In the genomic region with DNA sequence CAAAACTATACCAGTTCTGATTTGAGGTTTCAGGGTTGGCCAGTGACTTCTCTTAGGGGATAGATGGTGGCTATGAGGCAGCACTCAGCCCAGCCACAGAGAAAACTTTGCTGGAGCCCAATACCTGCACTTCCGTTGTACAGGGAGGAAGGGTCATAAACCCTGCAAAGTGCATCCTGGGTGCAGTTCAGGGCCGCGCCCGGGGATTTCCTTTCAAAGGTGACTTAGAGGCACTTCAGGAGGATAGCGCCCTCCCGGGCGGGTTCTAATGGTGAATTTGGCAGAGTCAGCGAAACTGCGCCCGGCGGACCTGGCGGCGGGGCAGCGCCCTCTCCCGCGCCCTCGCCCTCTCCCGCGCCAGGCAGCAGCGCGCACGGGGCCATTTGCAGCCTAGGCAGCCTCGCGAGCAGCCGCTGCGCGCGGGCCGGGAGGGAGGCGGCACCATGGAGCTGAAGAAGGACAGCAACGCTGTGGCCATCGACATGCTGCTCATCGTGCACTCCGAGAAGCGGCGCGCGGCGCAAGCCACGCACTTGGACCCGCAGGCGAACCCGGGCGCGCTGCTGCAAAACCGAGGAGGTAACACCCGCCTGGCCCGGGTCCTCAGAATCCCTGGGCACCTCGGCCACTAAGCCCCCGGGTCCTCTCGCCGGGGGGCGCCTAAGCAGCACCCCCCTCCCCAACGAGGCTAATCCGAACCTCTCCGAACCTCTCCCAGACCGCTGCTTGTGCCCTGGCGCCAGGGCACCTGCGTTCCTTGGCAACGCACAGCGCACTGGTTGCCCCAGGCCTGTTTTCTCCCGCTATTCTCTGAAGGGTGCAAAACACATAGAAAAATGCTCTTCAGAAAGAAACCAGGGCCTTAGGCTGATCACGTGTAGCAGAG, we compare ENCODE assay signal across 9 mouse cellular contexts. TPM values are rescaled to one million over a fixed set of nuclear protein-coding genes. Genes with fewer than 3 reads are reported as not detected.
DNase-seq lines count a peak whose midpoint lies in the region; ATAC-seq and TF ChIP-seq lines count a peak whose summit lies in the region.
"Had no signal": no experiment of that assay in that cellular context is flagged by ENCODE, and none has a peak within 500 bp of the region (broad histone marks: within the 10 kb centered on the region; RNA-seq: fewer than 3 reads in every experiment).

A gene (plus strand): TSS at position 51 of the 886 bp plus-strand sequence.

- ATAC-seq in intestine, embryonic 14.5 days (replicated peaks; ENCODE audit: low FRiP score, low TSS enrichment, low read depth): 0 out of 2 replicates have a peak, but pooled peaks have one; percentile 50
- ATAC-seq in midbrain, embryonic 14.5 days (ENCODE audit: low FRiP score, low TSS enrichment): no peak
- no peak for ATAC-seq in erythroid progenitor cell, adult 5-6 weeks (replicated peaks; ENCODE audit: low FRiP score, poor library complexity, severe bottlenecking)

- H3K36me3 ChIP-seq in intestine, embryonic 14.5 days (ENCODE audit: control insufficient read depth, insufficient read depth, low read length): no peaks in the 10 kb centered on the region
- H3K36me3 ChIP-seq in midbrain, embryonic 14.5 days (ENCODE audit: control insufficient read depth, insufficient read depth, low read length): no peaks in the 10 kb centered on the region

- H3K4me2 ChIP-seq in intestine, embryonic 14.5 days (ENCODE audit: low read length): peak within 1 kb of the TSS; percentile 73
- H3K4me2 ChIP-seq in midbrain, embryonic 14.5 days (ENCODE audit: low read length): peak within 1 kb of the TSS; percentile 85

- peaks cover 33% of the 10 kb centered on the region for H3K27me3 ChIP-seq in intestine, embryonic 14.5 days (replicated peaks; ENCODE audit: control insufficient read depth, insufficient read depth, low read length)
- H3K27me3 ChIP-seq in midbrain, embryonic 14.5 days (ENCODE audit: control insufficient read depth, insufficient read depth, low read length): peaks cover 10% of the 10 kb centered on the region; the same call in 1 of the 2 replicates

- H3K27ac ChIP-seq in intestine, embryonic 14.5 days (ENCODE audit: low read depth): no peak within 1 kb of the TSS
- H3K27ac ChIP-seq in midbrain, embryonic 14.5 days (replicated peaks; ENCODE audit: low read depth, low read length): no peak within 1 kb of the TSS

- 3% methylated on average over 63 of the region's 63 CpGs for WGBS in lung, adult 2 months
- 1% methylated on average over 62 of the region's 63 CpGs for WGBS in intestine, embryonic 14.5 days
- WGBS in midbrain, embryonic 14.5 days: under 1% methylated on average over 60 of the region's 63 CpGs

- TF ChIP-seq POLR2A in lung, adult 2 months (IDR thresholded peaks at IDR 0.05; ENCODE audit: borderline replicate concordance, extremely low read depth, low read depth, low read length): no peak

- H3K4me3 ChIP-seq in lung, adult 2 months (replicated peaks; ENCODE audit: extremely low read depth, low read depth, low read length): no peak within 1 kb of the TSS
- peak within 1 kb of the TSS; percentile 37 for H3K4me3 ChIP-seq in intestine, embryonic 14.5 days (ENCODE audit: low read depth, low read length)
- peak within 1 kb of the TSS; percentile 42 for H3K4me3 ChIP-seq in midbrain, embryonic 14.5 days (replicated peaks; ENCODE audit: low read depth, low read length)

- H3K4me1 ChIP-seq in lung, adult 2 months (ENCODE audit: control insufficient read depth, insufficient read depth, low read length): no peaks in the 10 kb centered on the region
- no peaks in the 10 kb centered on the region; the same call in none of the 2 replicates for H3K4me1 ChIP-seq in intestine, embryonic 14.5 days (replicated peaks; ENCODE audit: control insufficient read depth, insufficient read depth, low read length)
- no peaks in the 10 kb centered on the region for H3K4me1 ChIP-seq in midbrain, embryonic 14.5 days (ENCODE audit: control insufficient read depth, insufficient read depth, low read length)

- TF ChIP-seq CTCF in lung, adult 2 months (IDR thresholded peaks at IDR 0.05; ENCODE audit: insufficient read depth, low read length): no peak

- peak; percentile 6 for DNase-seq in lung, postnatal 36 days
- no peak for DNase-seq in lung, adult 2 months
- peak; percentile 69 to 75 for DNase-seq in cerebellum, postnatal 14 days
- peak in 1 of 2 experiments; percentile 35 for DNase-seq in gastrocnemius, postnatal 4 days (ENCODE audit: low spot score in 2 of 2)
- peak; percentile 70 for DNase-seq in intestine, embryonic 14.5 days (ENCODE audit: low spot score)
- peak; percentile 71 for DNase-seq in midbrain, embryonic 14.5 days
- DNase-seq in frontal cortex, postnatal 14 days (ENCODE audit: low spot score in 2 of 2): no peak

- no peaks in the 10 kb centered on the region for H3K9me3 ChIP-seq in intestine, embryonic 14.5 days (ENCODE audit: control insufficient read depth, low read length)
- H3K9me3 ChIP-seq in midbrain, embryonic 14.5 days (ENCODE audit: control insufficient read depth, low read length): no peaks in the 10 kb centered on the region

- peak within 1 kb of the TSS; percentile 34 for H3K9ac ChIP-seq in intestine, embryonic 14.5 days (ENCODE audit: low read length)
- H3K9ac ChIP-seq in midbrain, embryonic 14.5 days (replicated peaks; ENCODE audit: low read length): peak within 1 kb of the TSS; percentile 57

RNA-seq across cellular contexts. Expression of the gene that starts here (rescaled TPM):
- polyA plus RNA-seq in lung, adult 2 months (2012; rRNA removed): 1.9 and 2.9 TPM in 2 replicates
- 100 to 1,000 TPM; 109 to 122 TPM for total RNA-seq in gastrocnemius, postnatal 4 days (2021)
- 0.57 and 0.75 TPM in 2 replicates for polyA plus RNA-seq in intestine, embryonic 14.5 days (2014; fragmentation: Nextera tagmentation; extraction: Ambion mirVana)
- polyA plus RNA-seq in midbrain, embryonic 14.5 days (2014; fragmentation: Nextera tagmentation; extraction: Ambion mirVana): 0.54 and 0.72 TPM in 2 replicates
- total RNA-seq in erythroid progenitor cell, adult 5-6 weeks (2015; ENCODE audit: low replicate concordance): not detected in 2 replicates
- total RNA-seq in erythroid progenitor cell, adult 5-6 weeks (2017; ENCODE audit: low replicate concordance): not detected in 2 replicates
- polyA plus RNA-seq: liver, adult 2 months had no signal

Comparison
In these comparisons a context has a peak if more than half of its experiments do, and no peak if none do; other contexts are left out.
1. RNA of the gene that starts here (total RNA-seq): 109 to 122 TPM in gastrocnemius, postnatal 4 days; not detected in erythroid progenitor cell, adult 5-6 weeks; every median in the first group is over 100 times any median in the second.
2. DNase-seq: peak in lung, postnatal 36 days (single experiment) and cerebellum, postnatal 14 days (2 of 2); none in lung, adult 2 months (single experiment) and frontal cortex, postnatal 14 days (0 of 2).
3. Peak in DNase-seq, ATAC-seq, H3K4me3 ChIP-seq, H3K9ac ChIP-seq and H3K4me2 ChIP-seq in intestine, embryonic 14.5 days; RNA of the gene not detected or under 1 TPM.
4. Peak in DNase-seq, H3K4me3 ChIP-seq, H3K9ac ChIP-seq and H3K4me2 ChIP-seq in midbrain, embryonic 14.5 days; RNA of the gene not detected or under 1 TPM.